Mouse (Mus musculus) stomach, postnatal 0 days (tissue): ENCODE data around the gene Wdr92. TPM values are rescaled to one million over a fixed set of nuclear protein-coding genes. Genes with fewer than 3 reads are reported as not detected.

ENCODE experiments used
- ATAC-seq: fragments of 200-750 bp; cut with Nextera tagmentation; 2 replicates; pipeline ENCODE4 v1.8.0; 2017; ENCODE audit not compliant: low FRiP score, low TSS enrichment
- DNase-seq: peaks from one replicate; pipeline ENCODE4 v3.0.0-alpha.2; 2016; ENCODE audit warnings: low spot score
- H3K27ac ChIP-seq: fragments of 300-500 bp; sonication (generic); replicated peaks from 2 replicates; pipeline ENCODE4 v1.5.1; 2014; ENCODE audit warnings: mild to moderate bottlenecking, control low read depth
- H3K27me3 ChIP-seq: fragments of 300-500 bp; sonication (generic); 2 replicates; pipeline ENCODE4 v1.6.1; 2014; ENCODE audit warnings: low read length; ENCODE audit not compliant: control insufficient read depth, insufficient read depth
- H3K36me3 ChIP-seq: fragments of 300-500 bp; sonication (generic); 2 replicates; pipeline ENCODE4 v1.6.1; 2014; ENCODE audit warnings: low read length, mixed read lengths; ENCODE audit not compliant: control insufficient read depth, insufficient read depth
- H3K4me1 ChIP-seq: fragments of 300-500 bp; sonication (generic); replicated peaks from 2 replicates; pipeline ENCODE4 v1.6.1; 2014; ENCODE audit warnings: antibody characterized with exemption; ENCODE audit not compliant: control insufficient read depth, insufficient read depth
- H3K4me2 ChIP-seq: fragments of 300-500 bp; sonication (generic); replicated peaks from 2 replicates; pipeline ENCODE4 v1.6.1; 2014; ENCODE audit warnings: low read depth, mild to moderate bottlenecking, control low read depth, moderate library complexity
- H3K4me3 ChIP-seq: fragments of 300-500 bp; sonication (generic); 2 replicates; pipeline ENCODE4 v1.5.1; 2014; ENCODE audit warnings: low read depth, low read length, control low read depth
- H3K9ac ChIP-seq: fragments of 300-500 bp; sonication (generic); 2 replicates; pipeline ENCODE4 v1.6.1; 2014; ENCODE audit warnings: mild to moderate bottlenecking, low read length, control low read depth, mixed read lengths
- H3K9me3 ChIP-seq: fragments of 300-500 bp; sonication (generic); 2 replicates; pipeline ENCODE4 v1.6.1; 2016; ENCODE audit warnings: low read length; ENCODE audit not compliant: control insufficient read depth
- CTCF ChIP-seq: IDR thresholded peaks from 2 replicates; pipeline ENCODE4 v1.5.1; 2016; ENCODE audit warnings: antibody characterized with exemption, low read depth, mild to moderate bottlenecking, moderate library complexity
- EP300 ChIP-seq: optimal IDR thresholded peaks from 2 replicates; pipeline ENCODE3; 2016; ENCODE audit warnings: antibody characterized with exemption
- WGBS: fragments of 180-500 bp; shearing (Covaris S2); extraction: QIAGEN DNeasy Blood & Tissue Kit; methylation state at CpG from one replicate; pipeline ENCODE4 v1.1.7; 2014; 5-methylcytosine and 5-hydroxymethylcytosine counted together
- polyA plus RNA-seq: library from polyadenylated mRNA; unstranded; fragments of >200 nt; fragmentation: Nextera tagmentation; extraction: Ambion mirVana; gene quantifications from 2 replicates; pipeline ENCODE4 v1.2.1, GENCODE M21; 2015

Wdr92 gene
- polyA plus RNA-seq, result 16.2 and 16.6 TPM in 2 replicates

DNA sequence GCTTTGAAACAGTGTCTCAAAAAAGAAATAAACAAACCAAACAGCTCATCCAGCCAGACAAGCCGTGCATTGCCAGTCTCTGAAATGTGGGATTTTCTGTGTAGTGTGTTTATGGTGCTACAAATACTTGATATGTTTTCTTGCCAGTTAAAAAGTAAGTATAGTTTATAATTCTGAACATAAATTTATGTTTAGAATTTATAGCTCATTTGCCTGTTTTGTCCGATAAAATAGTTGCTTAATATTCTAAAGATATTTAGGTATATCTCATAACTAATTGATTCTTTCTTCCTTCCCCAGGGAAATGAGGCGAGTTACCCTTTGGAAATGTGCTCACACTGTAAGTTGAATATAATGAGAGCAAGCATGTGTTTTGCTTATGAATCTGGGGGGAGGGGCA is at the start of gene Wdr92:
TSS of gene Wdr92 (plus strand) at position 301 of the 400 bp plus-strand sequence.
- no peak for ATAC-seq
- H3K9ac ChIP-seq, result no peak within 1 kb of the TSS
- H3K4me3 ChIP-seq, result no peak within 1 kb of the TSS
- no peak for DNase-seq
- TF ChIP-seq EP300, result no peak
- no peak for TF ChIP-seq CTCF
- no peak within 1 kb of the TSS for H3K4me2 ChIP-seq
- H3K4me1 ChIP-seq, result no peaks in the 10 kb centered on the region
- 68% methylated on average over 3 of the region's 3 CpGs for WGBS
- no peak within 1 kb of the TSS for H3K27ac ChIP-seq
- H3K9me3 ChIP-seq, result no peaks in the 10 kb centered on the region
- H3K36me3 ChIP-seq, result no peaks in the 10 kb centered on the region
- no peaks in the 10 kb centered on the region for H3K27me3 ChIP-seq

GRCm38 (mm10) chr11:17135638-17136037 is 46.3 kb upstream of the Wdr92 start:
- Histone ChIP-seq H3K9ac (no peak overlapping the region), H3K4me3 (no peak overlapping the region), H3K36me3 (no peaks in the 10 kb centered on the region), H3K27me3 (no peaks in the 10 kb centered on the region), H3K9me3 (no peaks in the 10 kb centered on the region), H3K4me1 (no peaks in the 10 kb centered on the region), H3K27ac (no peak overlapping the region), H3K4me2 (no peak overlapping the region)
- no peak for TF ChIP-seq CTCF
- DNase-seq (no peak), ATAC-seq (no peak)
- 46% methylated on average over 6 of the region's 6 CpGs for WGBS

DNA sequence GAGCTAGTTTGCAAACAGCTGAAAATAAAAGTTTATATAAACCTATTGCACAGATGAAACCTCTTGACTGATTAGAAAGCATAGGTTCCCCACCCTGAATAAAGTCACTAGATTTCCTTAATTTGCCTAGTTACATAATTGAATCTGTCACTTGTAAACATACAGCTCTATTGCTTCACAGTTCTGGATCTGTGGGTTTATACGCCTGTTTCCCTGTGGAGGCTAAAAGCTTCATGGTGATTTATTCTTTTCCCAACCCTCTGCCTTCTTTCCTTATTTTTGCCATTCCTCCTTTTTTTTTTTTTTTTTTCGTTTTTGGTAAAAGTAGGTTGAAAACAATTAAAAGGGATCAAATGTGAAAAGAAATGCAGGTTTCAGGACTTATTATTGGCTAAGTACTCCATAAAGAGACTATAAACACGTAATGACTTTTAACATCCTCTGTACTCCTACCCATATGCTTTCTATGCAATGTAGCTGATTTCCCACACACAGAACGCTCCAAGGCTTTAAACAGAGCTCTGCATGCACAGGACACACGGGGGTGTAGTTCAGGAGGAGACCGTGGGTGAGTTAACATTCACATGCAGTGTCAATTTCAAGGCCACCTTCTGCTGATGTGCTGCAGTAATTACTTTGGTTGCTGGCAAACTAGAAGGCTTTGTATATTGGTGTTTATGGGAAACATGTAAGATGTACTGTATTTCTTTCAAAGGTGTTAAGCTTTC is 43.4 kb upstream of the Wdr92 start:
- TF ChIP-seq CTCF (no peak), EP300 (no peak)
- WGBS, result 54% methylated on average over 6 of the region's 6 CpGs
- H3K4me2 ChIP-seq, result no peak overlapping the region
- no peaks in the 10 kb centered on the region for H3K36me3 ChIP-seq
- ATAC-seq (no peak), DNase-seq (no peak)
- no peaks in the 10 kb centered on the region for H3K9me3 ChIP-seq
- H3K4me3 ChIP-seq, result no peak overlapping the region
- no peak overlapping the region for H3K9ac ChIP-seq
- H3K4me1 ChIP-seq, result no peaks in the 10 kb centered on the region
- H3K27ac ChIP-seq, result no peak overlapping the region
- no peaks in the 10 kb centered on the region for H3K27me3 ChIP-seq

DNA sequence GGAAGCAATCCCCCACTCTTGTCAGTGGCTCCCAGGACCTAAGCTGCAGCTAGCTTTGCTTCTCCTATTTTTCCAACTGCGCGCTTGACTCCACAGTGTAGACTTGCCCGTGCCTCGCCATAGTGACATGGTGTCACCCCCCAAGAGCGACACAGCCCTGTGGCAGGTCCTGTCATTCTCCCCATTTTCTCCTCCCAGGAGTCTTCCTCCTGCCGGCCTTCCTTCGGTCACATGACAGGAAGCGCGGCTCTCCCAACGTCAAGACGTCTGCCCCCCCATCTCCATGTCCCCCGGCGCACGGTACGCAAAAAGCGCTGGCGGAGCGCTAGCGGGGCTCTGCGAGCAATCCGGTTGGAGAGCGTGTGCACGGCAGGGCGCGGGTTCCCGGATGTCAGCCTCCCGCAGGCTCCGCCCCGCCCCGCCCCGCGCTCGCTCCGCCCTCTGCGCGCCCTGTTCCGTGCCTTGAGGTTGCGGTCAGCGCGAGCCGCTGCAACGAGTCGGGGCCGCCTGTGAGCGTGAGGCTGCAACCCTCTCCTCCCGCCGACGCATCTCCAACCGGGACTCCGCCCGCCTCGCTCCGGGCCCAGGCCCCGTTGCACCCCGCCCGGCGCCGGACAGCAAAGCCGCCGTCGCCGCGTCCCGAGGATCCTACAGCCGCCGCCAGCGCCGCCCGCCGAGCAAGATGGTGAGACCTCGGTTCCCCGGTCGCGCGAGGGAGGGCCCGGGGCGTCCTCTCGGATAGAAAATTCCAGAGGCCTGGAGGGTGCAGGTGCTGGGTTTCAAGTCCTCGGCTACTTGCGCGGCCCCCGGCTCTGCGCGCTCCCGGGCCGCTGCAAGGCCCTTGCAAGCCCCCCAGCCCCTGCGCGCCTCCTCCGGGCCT is 22.8 kb upstream of the Wdr92 start, which contains the start of gene Ppp3r1:
TSS of gene Ppp3r1 (plus strand) at position 406 of the 880 bp plus-strand sequence.
- Histone ChIP-seq H3K4me1 (peaks cover 2% of the 10 kb centered on the region; the same call in 1 of the 2 replicates), H3K27ac (peak within 1 kb of the TSS; percentile 98), H3K9ac (peak within 1 kb of the TSS; percentile 99), H3K36me3 (no peaks in the 10 kb centered on the region), H3K27me3 (no peaks in the 10 kb centered on the region), H3K4me3 (peak within 1 kb of the TSS; percentile 100), H3K4me2 (peak within 1 kb of the TSS; percentile 75), H3K9me3 (no peaks in the 10 kb centered on the region)
- DNase-seq, result peak; percentile 97
- TF ChIP-seq CTCF (peak; percentile 25), EP300 (peak; percentile 39)
- ATAC-seq, result peak; percentile 99
- WGBS, result under 1% methylated on average over 75 of the region's 89 CpGs

DNA sequence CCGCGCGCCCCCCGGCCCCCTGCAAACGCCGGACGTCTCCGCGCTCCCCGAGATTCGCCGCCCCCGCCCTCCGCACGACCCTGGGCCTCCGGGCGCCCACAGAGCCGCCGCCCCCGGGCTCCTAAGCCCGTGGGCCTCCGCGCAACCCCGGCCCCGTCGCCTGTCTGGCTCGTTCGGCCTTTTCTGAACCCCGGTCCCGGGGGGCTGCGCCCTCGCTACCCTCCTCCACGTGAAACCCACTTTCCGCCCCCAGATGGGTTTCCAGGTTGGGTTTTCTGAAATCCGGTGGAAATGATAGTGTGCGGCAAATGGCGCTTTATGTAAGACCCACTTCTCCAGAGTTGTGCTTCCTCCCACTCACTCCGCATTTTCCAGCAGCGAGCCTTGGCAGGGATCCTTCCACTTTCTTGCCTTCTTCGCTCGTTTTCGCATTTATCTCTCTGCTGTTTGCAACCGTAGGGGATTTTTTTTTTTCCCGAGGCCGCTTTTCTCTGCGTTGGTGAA is 22.1 kb upstream of the Wdr92 start:
- Histone ChIP-seq H3K4me3 (peak overlapping the region; percentile 100), H3K9me3 (no peaks in the 10 kb centered on the region), H3K4me2 (peak overlapping the region; percentile 75), H3K4me1 (peaks cover 3% of the 10 kb centered on the region; the same call in 1 of the 2 replicates), H3K27ac (peak overlapping the region; percentile 98), H3K9ac (peak overlapping the region; percentile 99), H3K27me3 (no peaks in the 10 kb centered on the region), H3K36me3 (no peaks in the 10 kb centered on the region)
- TF ChIP-seq CTCF, result no peak
- TF ChIP-seq EP300, result no peak
- peak; percentile 56 for DNase-seq
- ATAC-seq, result peak; percentile 20; the same call in 1 of the 2 replicates
- WGBS, result under 1% methylated on average over 44 of the region's 46 CpGs
